ENCODE assay signal across 28 mouse cellular contexts in the genomic region with DNA sequence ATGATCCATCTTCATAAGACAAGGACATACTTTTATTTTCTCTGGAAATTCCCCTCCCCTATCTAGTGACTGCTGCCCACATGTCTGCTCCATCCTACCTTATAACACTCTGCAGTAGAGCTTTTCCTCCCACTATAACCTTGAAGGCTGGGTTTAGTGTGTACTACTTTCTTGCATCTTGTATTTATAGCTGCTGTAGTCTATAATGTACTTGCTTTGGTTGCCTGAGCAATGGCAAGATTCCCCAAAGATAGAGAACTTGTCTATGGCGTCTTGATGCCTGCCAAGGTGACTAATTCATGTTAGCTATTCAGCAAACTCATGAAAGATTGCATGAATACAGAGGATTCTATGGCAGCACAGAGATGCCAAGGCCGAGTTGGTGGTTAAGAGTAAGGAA.
"Had no signal": no experiment of that assay in that cellular context is flagged by ENCODE, and none has a peak within 500 bp of the region (broad histone marks: within the 10 kb centered on the region; RNA-seq: fewer than 3 reads in every experiment).

No protein-coding gene starts in this region.

- H3K27me3 ChIP-seq: embryonic facial prominence, embryonic 12.5 days; embryonic facial prominence, embryonic 13.5 days; embryonic facial prominence, embryonic 15.5 days; forebrain, embryonic 12.5 days; forebrain, embryonic 13.5 days; forebrain, embryonic 15.5 days had no signal

- H3K36me3 ChIP-seq: embryonic facial prominence, embryonic 10.5 days; embryonic facial prominence, embryonic 12.5 days; embryonic facial prominence, embryonic 13.5 days; embryonic facial prominence, embryonic 15.5 days; forebrain, embryonic 10.5 days; forebrain, embryonic 12.5 days; forebrain, embryonic 15.5 days had no signal

- H3K4me3 ChIP-seq: embryonic facial prominence, embryonic 10.5 days; embryonic facial prominence, embryonic 12.5 days; embryonic facial prominence, embryonic 13.5 days; embryonic facial prominence, embryonic 15.5 days; erythroblast, embryonic 14.5 days; forebrain, embryonic 10.5 days; forebrain, embryonic 12.5 days; forebrain, embryonic 13.5 days; forebrain, embryonic 15.5 days; gastrocnemius, adult 2 months; heart, adult 2 months had no signal

- H3K27ac ChIP-seq: embryonic facial prominence, embryonic 10.5 days; embryonic facial prominence, embryonic 12.5 days; embryonic facial prominence, embryonic 13.5 days; embryonic facial prominence, embryonic 15.5 days; forebrain, embryonic 10.5 days; forebrain, embryonic 12.5 days; forebrain, embryonic 13.5 days; forebrain, embryonic 15.5 days; gastrocnemius, adult 2 months; heart, adult 2 months had no signal

- ATAC-seq: forebrain, embryonic 13.5 days; forebrain, embryonic 14.5 days; forebrain, embryonic 15.5 days; forebrain, embryonic 16.5 days; forebrain, postnatal 0 days had no signal

- H3K4me2 ChIP-seq: embryonic facial prominence, embryonic 12.5 days; embryonic facial prominence, embryonic 13.5 days; embryonic facial prominence, embryonic 15.5 days; forebrain, embryonic 12.5 days; forebrain, embryonic 13.5 days; forebrain, embryonic 15.5 days had no signal

- H3K9me3 ChIP-seq: embryonic facial prominence, embryonic 10.5 days; embryonic facial prominence, embryonic 12.5 days; embryonic facial prominence, embryonic 13.5 days; embryonic facial prominence, embryonic 15.5 days; forebrain, embryonic 10.5 days; forebrain, embryonic 12.5 days; forebrain, embryonic 13.5 days; forebrain, embryonic 15.5 days had no signal

- H3K4me1 ChIP-seq: forebrain, embryonic 13.5 days had no signal

- DNase-seq: cerebellum, adult 2 months; cerebellum, adult 8-10 months; cerebellum, adult 9-10 months; cerebellum, adult 9-11 months; cerebellum, postnatal 10 days; cerebellum, postnatal 14 days; cerebellum, postnatal 25 days; cerebellum, postnatal 36 days; embryo, embryonic 11 days; forebrain, postnatal 0 days; gastrocnemius, adult 2 months; gastrocnemius, postnatal 10 days; gastrocnemius, postnatal 14 days; gastrocnemius, postnatal 25 days; gastrocnemius, postnatal 36 days; heart, adult 18-20 months; heart, adult 2 months had no signal

- H3K9ac ChIP-seq: embryonic facial prominence, embryonic 12.5 days; embryonic facial prominence, embryonic 13.5 days; embryonic facial prominence, embryonic 15.5 days; forebrain, embryonic 12.5 days; forebrain, embryonic 13.5 days; forebrain, embryonic 15.5 days; forebrain, postnatal 0 days had no signal
